Mouse (Mus musculus): ENCODE results near the gene Pramef6. TPM values are rescaled to one million over a fixed set of nuclear protein-coding genes. Genes with fewer than 3 reads are reported as not detected.
"Not testable (repeated sequence)": the region's sequence is repeated elsewhere in the genome, so short reads cannot be mapped to it uniquely, and the experiment has no call there.

Gene Pramef6
- not detected in 2 replicates for total RNA-seq (2014; fragmentation: Nextera tagmentation)
- total RNA-seq (2017): 0.16 and 0.17 TPM in 2 replicates
- not detected in 2 replicates for polyA plus RNA-seq (2012)

DNA sequence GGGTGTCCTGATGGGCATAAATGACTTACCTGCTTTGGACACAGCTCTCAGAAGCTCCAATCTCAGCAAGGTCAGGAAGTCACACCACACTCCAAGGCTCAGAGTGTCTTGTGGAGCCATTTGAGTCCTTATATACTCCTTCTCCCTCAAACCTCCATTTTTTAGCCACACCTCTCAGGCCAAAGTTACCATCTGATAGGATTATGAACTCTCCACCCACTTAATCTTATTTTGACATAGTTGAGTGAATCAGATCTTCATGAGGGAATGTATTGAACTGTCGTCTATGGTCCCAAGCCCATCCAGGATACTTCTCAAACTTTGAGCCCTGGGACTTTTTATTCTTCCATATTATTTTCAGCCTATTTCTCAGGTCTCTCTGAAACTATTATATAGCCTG lies at the start of gene Pramef6:
Gene Pramef6, minus strand, starts transcription at position 101 of the 400 bp plus-strand sequence.
- H3K36me3 ChIP-seq (replicated peaks); H3K27me3 ChIP-seq (ENCODE audit: insufficient read depth, low read length); H3K9me3 ChIP-seq (replicated peaks); ATAC-seq (ENCODE audit: extremely low read depth, insufficient number of reproducible peaks, low FRiP score, poor library complexity, severe bottlenecking); H3K4me1 ChIP-seq (ENCODE audit: insufficient read depth, low read depth, low read length); H3K4me3 ChIP-seq (ENCODE audit: low read depth, low read length); DNase-seq (ENCODE audit: low spot score): not testable (repeated sequence)

GRCm38 (mm10) chr4:143894406-143894805 lies 5.8 kb downstream of the Pramef6 start:
- not testable (repeated sequence) for H3K4me1 ChIP-seq (ENCODE audit: insufficient read depth, low read depth, low read length); H3K9me3 ChIP-seq (replicated peaks); H3K4me3 ChIP-seq (ENCODE audit: low read depth, low read length); H3K36me3 ChIP-seq (replicated peaks); ATAC-seq (ENCODE audit: extremely low read depth, insufficient number of reproducible peaks, low FRiP score, poor library complexity, severe bottlenecking); H3K27me3 ChIP-seq (ENCODE audit: insufficient read depth, low read length); DNase-seq (ENCODE audit: low spot score)

GRCm38 (mm10) chr4:143882371-143882770 lies 17.8 kb downstream of the Pramef6 start:
- H3K36me3 ChIP-seq (replicated peaks); DNase-seq (ENCODE audit: low spot score); H3K27me3 ChIP-seq (ENCODE audit: insufficient read depth, low read length); H3K9me3 ChIP-seq (replicated peaks); H3K4me3 ChIP-seq (ENCODE audit: low read depth, low read length); ATAC-seq (ENCODE audit: extremely low read depth, insufficient number of reproducible peaks, low FRiP score, poor library complexity, severe bottlenecking); H3K4me1 ChIP-seq (ENCODE audit: insufficient read depth, low read depth, low read length): not testable (repeated sequence)

DNA sequence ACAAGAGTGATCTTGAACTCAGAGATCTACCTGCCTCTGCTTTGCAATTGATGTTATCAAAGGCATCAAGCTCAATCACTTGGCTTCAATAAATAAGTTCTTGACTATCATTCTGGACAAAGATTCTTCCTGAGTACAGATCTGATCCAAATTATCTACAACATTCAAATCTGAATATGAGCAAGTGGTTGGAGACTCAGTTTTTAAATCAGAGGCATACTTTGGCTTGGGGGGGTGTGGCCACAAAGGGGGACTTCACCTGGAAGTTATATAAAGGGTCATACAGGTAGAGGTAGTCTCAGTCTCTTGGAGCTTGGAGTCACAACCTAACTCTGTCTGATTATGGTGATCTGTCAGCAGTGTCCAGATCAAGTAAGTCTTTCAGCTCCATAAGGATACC lies 54.0 kb downstream of the Pramef6 start, which contains the start of gene Gm13103:
Gene Gm13103, plus strand, starts transcription at position 301 of the 400 bp plus-strand sequence.
- not testable (repeated sequence) for H3K4me1 ChIP-seq (ENCODE audit: insufficient read depth, low read depth, low read length); ATAC-seq (ENCODE audit: extremely low read depth, insufficient number of reproducible peaks, low FRiP score, poor library complexity, severe bottlenecking); H3K9me3 ChIP-seq (replicated peaks); H3K4me3 ChIP-seq (ENCODE audit: low read depth, low read length); H3K27me3 ChIP-seq (ENCODE audit: insufficient read depth, low read length); DNase-seq (ENCODE audit: low spot score); H3K36me3 ChIP-seq (replicated peaks)

Other genes starting within 250 kb of the Pramef6 start
- gene Gm13088, start 243.1 kb downstream of the Pramef6 start, total RNA-seq (2014; fragmentation: Nextera tagmentation): not detected in 2 replicates
- 0.16 TPM in 1 of 2 replicates, not detected in the other for gene Gm13088, start 243.1 kb downstream of the Pramef6 start, total RNA-seq (2017)
- gene Gm13088, start 243.1 kb downstream of the Pramef6 start, polyA plus RNA-seq (2012): not detected in 2 replicates
- not detected in 2 replicates for gene Gm13089, start 197.7 kb downstream of the Pramef6 start, total RNA-seq (2014; fragmentation: Nextera tagmentation)
- 0.06 TPM in 1 of 2 replicates, not detected in the other for gene Gm13089, start 197.7 kb downstream of the Pramef6 start, total RNA-seq (2017)
- not detected in 2 replicates for gene Gm13089, start 197.7 kb downstream of the Pramef6 start, polyA plus RNA-seq (2012)
- not detected in 2 replicates for gene Gm13078, start 180.9 kb downstream of the Pramef6 start, total RNA-seq (2014; fragmentation: Nextera tagmentation)
- not detected in 2 replicates for gene Gm13078, start 180.9 kb downstream of the Pramef6 start, total RNA-seq (2017)
- gene Gm13078, start 180.9 kb downstream of the Pramef6 start, polyA plus RNA-seq (2012): not detected in 2 replicates
- gene Gm13023, start 111.0 kb downstream of the Pramef6 start, total RNA-seq (2014; fragmentation: Nextera tagmentation): not detected in 2 replicates
- 0.22 TPM in 1 of 2 replicates, not detected in the other for gene Gm13023, start 111.0 kb downstream of the Pramef6 start, total RNA-seq (2017)
- not detected in 2 replicates for gene Gm13023, start 111.0 kb downstream of the Pramef6 start, polyA plus RNA-seq (2012)
- gene Gm13084, start 84.3 kb downstream of the Pramef6 start, total RNA-seq (2014; fragmentation: Nextera tagmentation): not detected in 2 replicates
- gene Gm13084, start 84.3 kb downstream of the Pramef6 start, total RNA-seq (2017): 0.27 and 0.41 TPM in 2 replicates
- not detected in 2 replicates for gene Gm13084, start 84.3 kb downstream of the Pramef6 start, polyA plus RNA-seq (2012)
- gene Gm13103, start 53.9 kb downstream of the Pramef6 start, total RNA-seq (2014; fragmentation: Nextera tagmentation): not detected in 2 replicates
- gene Gm13103, start 53.9 kb downstream of the Pramef6 start, total RNA-seq (2017): not detected in 2 replicates
- not detected in 2 replicates for gene Gm13103, start 53.9 kb downstream of the Pramef6 start, polyA plus RNA-seq (2012)
- not detected in 2 replicates for gene Pramef25, start 50.6 kb upstream of the Pramef6 start, total RNA-seq (2014; fragmentation: Nextera tagmentation)
- 0.17 TPM in 1 of 2 replicates, not detected in the other for gene Pramef25, start 50.6 kb upstream of the Pramef6 start, total RNA-seq (2017)
- not detected in 2 replicates for gene Pramef25, start 50.6 kb upstream of the Pramef6 start, polyA plus RNA-seq (2012)
- not detected in 2 replicates for gene Gm13101, start 66.6 kb upstream of the Pramef6 start, total RNA-seq (2014; fragmentation: Nextera tagmentation)
- gene Gm13101, start 66.6 kb upstream of the Pramef6 start, total RNA-seq (2017): not detected in 2 replicates
- gene Gm13101, start 66.6 kb upstream of the Pramef6 start, polyA plus RNA-seq (2012): not detected in 2 replicates
- not detected in 2 replicates for gene Pramef17, start 94.0 kb upstream of the Pramef6 start, total RNA-seq (2014; fragmentation: Nextera tagmentation)
- gene Pramef17, start 94.0 kb upstream of the Pramef6 start, total RNA-seq (2017): not detected in 2 replicates
- gene Pramef17, start 94.0 kb upstream of the Pramef6 start, polyA plus RNA-seq (2012): not detected in 2 replicates
- not detected in 2 replicates for gene Pramel4, start 158.7 kb upstream of the Pramef6 start, total RNA-seq (2014; fragmentation: Nextera tagmentation)
- gene Pramel4, start 158.7 kb upstream of the Pramef6 start, total RNA-seq (2017): 0.06 TPM in 1 of 2 replicates, not detected in the other
- gene Pramel4, start 158.7 kb upstream of the Pramef6 start, polyA plus RNA-seq (2012): not detected in 2 replicates
- gene Gm13102, start 206.1 kb upstream of the Pramef6 start, total RNA-seq (2014; fragmentation: Nextera tagmentation): not detected in 2 replicates
- gene Gm13102, start 206.1 kb upstream of the Pramef6 start, total RNA-seq (2017): not detected in 2 replicates
- gene Gm13102, start 206.1 kb upstream of the Pramef6 start, polyA plus RNA-seq (2012): not detected in 2 replicates